Mouse (Mus musculus) thymus, postnatal 0 days (tissue): Measurements from ENCODE around the gene Sgms1. TPM values are rescaled to one million over a fixed set of nuclear protein-coding genes. Genes with fewer than 3 reads are reported as not detected.

Source experiments
- DNase-seq: peaks from one replicate; pipeline ENCODE4 v3.0.0-alpha.2; 2015; ENCODE audit warnings: low spot score
- polyA plus RNA-seq: library from polyadenylated mRNA; unstranded; fragments of >200 nt; fragmentation: Nextera tagmentation; extraction: Ambion mirVana; gene quantifications from 2 replicates; pipeline ENCODE4 v1.2.1, GENCODE M21; 2015

Gene Sgms1
- polyA plus RNA-seq, 1 experiment from 2014 or later, result 5.3 TPM

GRCm38 (mm10) chr19:32222083-32222482 lies 167.4 kb downstream of the Sgms1 start:
- DNase-seq, result no peak

DNA sequence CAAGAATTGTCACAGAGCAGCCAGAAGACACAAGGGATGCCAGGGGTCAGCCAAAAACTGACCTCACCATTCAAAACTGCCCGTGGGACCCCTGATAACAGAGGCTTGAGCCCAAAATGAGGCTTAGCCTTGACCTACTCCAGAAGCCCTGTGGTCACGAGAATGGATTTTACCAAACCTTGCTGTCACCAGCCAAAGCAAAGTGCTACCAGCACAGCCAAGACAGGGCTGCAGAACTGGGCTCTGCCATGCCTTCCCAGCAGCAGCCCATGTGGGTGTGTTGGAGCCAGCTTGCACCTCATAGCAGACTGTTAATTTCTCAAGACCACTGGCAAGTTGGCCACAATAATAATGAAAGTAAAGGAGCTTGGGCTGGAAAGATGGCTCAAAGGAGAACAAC lies 168.5 kb downstream of the Sgms1 start:
- no peak for DNase-seq

GRCm38 (mm10) chr19:32216710-32217109 lies 172.8 kb downstream of the Sgms1 start:
- no peak for DNase-seq

- DNase-seq, result no peak
These were observed 174.4 kb downstream of the Sgms1 start for GRCm38 (mm10) chr19:32214905-32215806.

GRCm38 (mm10) chr19:32213577-32213976 lies 175.9 kb downstream of the Sgms1 start:
- DNase-seq, result no peak

DNA sequence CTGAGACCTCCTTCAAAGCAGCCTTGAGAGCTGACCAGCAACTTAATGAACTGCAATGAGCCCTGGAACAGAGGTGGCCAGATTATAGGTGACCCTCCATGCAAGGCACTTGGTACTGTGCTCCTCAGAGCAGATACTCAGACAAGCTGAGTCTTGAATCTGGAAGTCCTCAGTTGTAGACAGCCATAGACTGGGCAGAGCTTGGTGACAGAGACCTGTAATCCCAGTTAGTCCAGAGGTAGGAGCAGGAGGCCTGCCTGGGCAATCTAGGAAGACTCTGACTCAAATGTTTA lies 178.3 kb downstream of the Sgms1 start:
- DNase-seq, result no peak

DNA sequence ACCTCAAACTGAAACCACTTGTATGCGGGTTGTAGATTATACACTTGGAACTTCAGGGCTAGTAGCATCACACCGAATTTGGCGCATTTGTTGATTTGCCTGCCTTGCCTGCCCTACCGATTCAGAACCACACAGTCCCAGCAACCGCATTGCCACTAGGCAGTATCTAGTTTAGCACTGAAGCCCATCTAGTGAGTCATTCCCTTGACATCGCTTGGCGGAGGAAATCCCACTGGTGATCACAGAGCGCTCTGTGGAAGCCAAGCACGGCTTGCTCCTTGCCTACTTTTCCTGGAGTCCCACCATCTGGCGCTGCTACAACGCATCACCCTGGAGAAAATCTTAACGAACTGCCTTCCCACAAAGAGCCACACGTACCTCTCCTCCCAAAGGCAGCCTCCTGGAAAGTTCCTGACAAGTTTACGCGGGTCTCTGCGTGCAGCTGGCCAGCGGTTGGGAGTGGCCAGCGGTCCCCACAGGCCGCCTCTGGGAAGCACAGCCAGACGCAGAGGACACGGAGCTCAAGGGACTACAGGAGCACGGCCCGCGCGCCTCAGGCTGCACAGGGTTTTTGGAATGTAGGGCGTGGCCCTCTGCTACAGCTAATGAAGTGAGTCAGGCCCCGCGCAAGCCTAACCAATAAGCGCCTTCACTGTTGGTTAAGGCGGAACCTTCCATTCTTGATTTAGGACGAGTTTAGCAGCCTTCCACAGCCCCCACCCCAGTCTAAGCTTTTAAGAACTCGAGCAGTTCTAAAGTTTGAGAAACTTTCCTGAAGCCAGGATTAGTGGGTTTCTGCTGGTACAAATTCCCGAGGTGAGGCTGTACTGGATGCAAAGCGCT lies 178.8 kb downstream of the Sgms1 start:
- DNase-seq, result peak; percentile 78

DNA sequence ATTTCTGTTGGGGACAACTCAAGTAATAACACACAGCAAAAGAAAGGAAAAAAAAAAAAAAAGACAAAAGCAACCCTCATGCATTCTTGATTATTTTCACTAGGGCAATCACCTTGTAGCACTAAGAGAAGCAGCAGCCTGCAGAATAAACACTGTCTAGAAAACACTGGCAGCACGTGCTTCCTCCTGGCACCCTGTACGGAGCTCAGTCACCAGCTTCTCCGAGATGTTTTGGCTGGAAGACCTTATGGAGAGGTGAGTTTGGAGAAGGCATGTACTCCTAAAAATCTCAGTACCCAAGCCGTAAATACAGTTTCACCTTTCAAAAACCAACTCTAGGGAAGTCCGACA lies 179.4 kb downstream of the Sgms1 start:
- peak; percentile 22 for DNase-seq

- DNase-seq, result no peak
These were observed 187.1 kb downstream of the Sgms1 start for GRCm38 (mm10) chr19:32202131-32203114.

DNA sequence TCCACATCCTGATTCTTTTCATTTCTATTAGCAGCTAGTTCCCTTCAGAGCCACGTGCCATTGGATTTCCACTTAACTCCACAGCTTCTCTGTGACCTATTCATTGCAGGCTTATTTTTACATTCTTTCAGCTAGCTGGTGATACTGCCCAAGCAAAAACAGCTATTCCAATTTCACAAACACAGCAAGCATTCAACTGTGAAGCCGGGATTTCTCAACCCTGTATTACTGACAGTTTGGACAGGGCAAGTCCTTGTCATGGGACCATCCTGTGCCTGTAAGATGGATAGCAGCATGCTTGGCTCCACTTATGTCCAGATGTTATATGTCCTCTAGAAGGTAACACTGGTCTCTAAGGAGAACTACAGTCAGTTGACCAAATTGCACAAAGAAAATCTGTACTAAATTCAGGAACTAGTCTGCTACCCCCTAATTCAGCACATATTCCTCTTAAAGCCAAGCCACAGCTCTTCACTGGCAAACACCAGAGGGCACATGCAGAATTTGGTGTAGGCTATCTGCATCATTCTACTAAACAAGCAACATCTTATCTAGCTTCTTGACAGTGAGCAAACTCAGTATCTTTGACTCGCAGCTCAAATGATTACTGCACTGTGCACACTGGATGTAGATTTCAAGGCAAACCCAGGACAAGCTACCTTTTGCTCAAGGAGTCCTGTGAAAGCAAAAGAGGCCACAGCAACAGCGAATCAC lies 189.5 kb downstream of the Sgms1 start:
- no peak for DNase-seq

DNA sequence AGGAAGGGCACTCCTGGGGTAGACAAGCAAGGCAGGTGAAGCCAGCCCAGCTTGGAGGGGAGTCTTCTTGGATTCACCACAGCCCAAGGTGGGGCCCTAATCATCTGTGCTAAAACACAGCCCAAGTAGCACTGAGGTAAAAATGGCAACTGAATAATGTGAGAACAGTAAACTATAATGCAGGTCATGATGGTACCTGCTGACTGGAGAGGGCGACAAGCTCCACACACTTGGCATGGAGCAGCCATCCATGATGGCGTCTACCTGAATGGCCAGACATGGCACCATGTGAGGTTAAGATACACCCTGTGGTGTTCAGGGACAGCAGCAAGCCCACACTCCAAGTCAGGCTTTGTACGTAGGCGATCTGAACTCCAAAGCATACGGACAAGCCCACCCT lies 190.4 kb downstream of the Sgms1 start:
- no peak for DNase-seq

DNA sequence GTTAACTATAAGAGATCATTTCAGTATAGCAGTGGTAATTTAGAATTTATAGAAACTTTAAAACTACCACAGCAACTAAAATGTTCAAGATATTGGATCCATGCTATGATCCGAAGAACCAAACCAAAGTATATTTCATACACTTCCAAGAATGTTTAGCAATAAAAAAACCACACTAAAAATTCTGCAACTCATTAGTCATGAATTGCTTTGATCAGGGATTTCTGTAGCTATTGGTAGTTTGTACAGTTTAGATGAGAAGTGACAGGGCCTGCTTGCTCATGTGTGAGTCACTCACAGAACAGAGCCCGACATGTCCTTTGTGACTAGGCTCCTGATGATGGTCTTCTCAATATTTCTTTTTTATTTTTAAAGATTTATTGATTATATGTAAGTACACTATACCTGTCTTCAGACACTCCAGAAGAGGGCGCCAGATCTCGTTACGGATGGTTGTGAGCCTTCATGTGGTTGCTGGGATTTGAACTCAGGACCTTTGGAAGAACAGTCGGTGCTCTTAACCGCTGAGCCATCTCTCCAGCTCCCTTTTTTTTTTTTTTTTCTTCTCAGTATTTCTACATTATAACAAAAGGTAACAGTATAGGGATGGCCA lies 190.9 kb downstream of the Sgms1 start:
- DNase-seq, result no peak

DNA sequence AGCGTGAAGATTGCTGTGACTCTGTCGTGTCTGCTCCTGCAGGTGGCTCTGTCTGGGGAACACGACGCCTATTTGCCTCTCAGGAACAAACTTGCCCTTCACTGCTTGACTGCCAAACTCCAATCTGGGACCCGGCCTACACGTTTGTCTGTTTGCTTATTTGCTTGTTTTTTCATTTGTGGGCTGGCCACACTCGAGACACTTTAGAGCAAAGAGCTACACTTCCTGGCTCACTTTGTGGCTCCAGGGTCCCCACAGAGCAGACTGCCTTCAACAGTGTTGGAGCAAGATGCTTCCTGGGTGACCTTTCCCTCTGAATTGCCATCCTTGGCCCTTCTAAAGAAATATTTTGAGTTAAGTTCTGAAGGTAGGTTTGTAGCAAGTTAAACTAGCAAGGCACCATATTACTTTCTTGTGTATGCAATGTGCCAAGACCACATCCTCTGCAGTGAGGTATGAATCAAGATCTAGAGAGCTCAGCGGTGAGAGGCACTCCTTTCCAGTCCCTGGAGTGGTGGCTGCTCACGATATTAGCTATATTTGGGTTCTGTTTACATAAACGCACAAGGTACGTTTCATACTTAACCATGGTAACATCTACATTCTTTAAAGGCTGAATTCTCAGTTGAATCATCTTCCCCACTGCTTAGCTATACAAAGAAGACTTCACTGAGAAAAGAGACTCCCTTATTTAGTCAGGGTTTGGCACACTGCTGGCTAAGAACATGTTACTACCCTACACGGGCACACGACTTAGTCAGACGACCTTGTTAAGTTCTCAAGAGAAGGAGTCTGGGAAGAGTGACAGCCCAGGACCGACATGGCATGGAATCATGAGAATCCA lies 192.3 kb downstream of the Sgms1 start:
- DNase-seq, result peak; percentile 21

DNA sequence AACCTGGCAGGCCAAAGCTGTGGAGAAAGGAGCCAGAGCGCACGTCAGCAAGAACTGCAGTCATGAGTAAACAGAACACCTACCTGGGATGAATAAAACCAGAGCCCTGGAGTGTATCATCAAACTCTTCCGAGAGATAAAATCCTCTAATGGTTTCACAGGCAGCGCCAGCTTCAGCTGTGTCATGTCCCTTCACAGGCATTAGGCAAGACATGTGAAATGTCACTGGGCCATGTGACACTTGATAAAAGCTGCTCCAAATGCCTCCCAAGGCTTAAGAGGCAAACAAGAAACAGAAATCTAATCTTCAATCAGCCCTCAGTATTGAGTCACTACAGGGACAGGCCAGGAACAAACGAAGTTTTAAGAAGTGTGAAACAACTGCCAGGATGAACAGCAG lies 193.3 kb downstream of the Sgms1 start:
- no peak for DNase-seq

GRCm38 (mm10) chr19:32194863-32195262 lies 194.7 kb downstream of the Sgms1 start:
- DNase-seq, result no peak

GRCm38 (mm10) chr19:32194074-32194473 lies 195.4 kb downstream of the Sgms1 start:
- DNase-seq, result no peak

GRCm38 (mm10) chr19:32191596-32191995 lies 197.9 kb downstream of the Sgms1 start:
- DNase-seq, result no peak

DNA sequence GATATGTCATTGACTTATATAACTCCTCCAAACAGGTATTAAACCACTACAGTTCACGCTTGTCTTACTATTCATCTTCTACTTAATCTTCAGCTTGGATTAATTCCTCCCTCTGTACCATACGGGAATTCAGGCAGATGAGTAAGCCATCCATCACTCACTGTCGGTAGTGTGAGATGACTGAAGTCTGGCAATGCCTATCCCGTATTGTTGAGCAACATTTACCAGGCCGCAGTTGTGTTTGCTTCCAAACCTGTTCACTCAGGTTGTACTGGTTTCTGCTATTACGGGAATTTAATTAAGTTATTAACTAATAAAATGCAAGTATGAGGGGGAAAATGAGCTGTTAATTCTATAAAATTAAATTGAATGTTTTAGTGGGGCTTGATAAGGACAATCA lies 199.6 kb downstream of the Sgms1 start:
- DNase-seq, result no peak

DNA sequence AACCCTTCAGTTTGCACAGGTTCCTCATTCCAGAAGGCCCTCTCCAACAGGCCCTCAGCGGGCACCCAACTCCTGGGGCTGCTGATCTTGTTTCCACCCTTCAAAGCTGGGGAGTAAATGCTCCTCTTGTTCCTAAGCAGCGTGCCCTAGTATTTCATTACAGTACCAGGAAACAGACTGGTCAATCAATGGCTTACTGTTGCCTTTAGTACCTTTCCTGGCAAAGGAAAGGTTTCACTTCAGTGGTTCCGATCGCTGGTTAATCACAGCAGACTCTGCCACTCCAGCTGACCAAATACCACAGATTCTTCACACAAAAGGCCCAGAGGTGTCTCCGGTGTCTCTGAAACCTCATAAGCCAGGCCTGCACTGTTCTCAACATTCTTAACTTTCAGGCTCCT lies 200.5 kb downstream of the Sgms1 start:
- no peak for DNase-seq
